Mouse (Mus musculus) heart, adult 2 months (tissue): ENCODE data around the gene Psap.

ENCODE experiments used
- CTCF ChIP-seq: fragments of 200-600 bp; IDR thresholded peaks from 2 replicates; pipeline ENCODE4 v1.8.1; 2022; ENCODE audit warnings: antibody characterized with exemption, mild to moderate bottlenecking, moderate library complexity
- POLR2A ChIP-seq: fragments of 200-500 bp; IDR thresholded peaks from 2 replicates; pipeline ENCODE4 v1.6.1; 2011; ENCODE audit warnings: mild to moderate bottlenecking, low read depth, low read length, control low read depth; ENCODE audit not compliant: insufficient read depth

DNA sequence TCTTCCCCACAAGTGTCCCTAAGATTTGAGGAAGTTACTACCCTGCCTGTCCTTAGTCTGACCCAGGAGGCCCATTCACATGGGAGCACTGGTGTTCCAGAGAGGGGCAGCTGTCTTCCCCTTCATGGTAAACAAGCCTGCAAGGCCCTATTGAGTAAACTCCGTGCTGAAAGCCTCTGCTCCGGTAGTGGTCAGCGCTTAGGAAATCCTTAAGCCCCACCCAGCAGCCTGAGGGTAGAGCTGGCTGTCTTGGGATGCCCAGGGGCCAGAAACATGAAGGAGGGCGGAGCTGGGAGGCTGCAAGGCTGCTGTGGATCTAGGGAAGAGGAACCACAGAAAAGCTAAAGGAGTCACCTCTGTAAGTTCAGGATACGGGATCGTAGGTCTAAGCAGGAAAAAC lies 71.6 kb downstream of the Psap start:
- TF ChIP-seq CTCF (no peak), POLR2A (peak; percentile 59)
